Mouse (Mus musculus) testis, postnatal 10 days (tissue): ENCODE measurements around the gene C1qc.

ENCODE experiments used
- DNase-seq: peaks from one replicate; pipeline ENCODE4 v3.0.0; 2021; ENCODE audit warnings: low spot score

Gene C1qc

DNA sequence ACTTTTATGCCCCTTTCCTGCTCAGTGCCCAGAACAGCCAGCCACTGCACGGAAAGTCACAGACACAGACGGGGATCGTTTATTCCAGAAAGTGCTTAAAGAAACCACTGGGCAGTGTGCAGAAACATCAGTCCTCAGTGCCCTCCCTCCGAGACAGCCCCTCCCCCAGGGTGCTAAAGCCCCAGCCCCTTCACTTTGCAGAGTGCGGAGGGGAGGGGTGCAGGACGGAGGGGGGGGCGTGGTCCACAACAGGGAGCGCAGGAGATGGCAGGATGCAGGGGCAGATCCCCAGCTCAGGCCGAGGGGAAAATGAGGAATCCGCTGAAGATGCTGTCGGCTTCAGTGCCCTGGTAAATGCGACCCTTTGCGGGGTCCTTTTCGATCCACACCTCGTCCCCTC is 3.0 kb upstream of the C1qc start:
- DNase-seq, result no peak

DNA sequence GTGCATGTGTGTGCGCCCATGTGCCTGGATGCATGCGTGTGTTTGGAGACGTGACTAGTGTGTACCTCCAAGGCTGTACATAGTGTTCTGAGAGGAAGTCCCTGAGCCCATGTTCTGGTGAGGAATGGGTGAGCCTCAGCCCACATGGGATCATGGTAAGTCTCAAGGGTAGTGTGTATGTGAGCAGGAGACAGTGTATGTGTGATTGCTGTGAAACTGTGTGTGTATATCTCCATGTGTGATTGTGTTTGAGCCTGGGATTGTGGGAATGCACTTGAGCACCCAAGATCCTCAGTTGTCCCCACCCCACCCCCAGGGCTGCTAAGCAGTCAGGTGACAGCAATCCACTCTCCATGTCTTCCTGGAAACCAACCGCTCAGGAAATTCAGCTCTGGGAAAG is 2.0 kb upstream of the C1qc start:
- DNase-seq, result no peak

- DNase-seq, result peak; percentile 72
These were observed 1.1 kb upstream of the C1qc start for GRCm38 (mm10) chr4:136893691-136894543.

- DNase-seq, result no peak
These were observed 494 bp downstream of the C1qc start for GRCm38 (mm10) chr4:136892371-136892770.

DNA sequence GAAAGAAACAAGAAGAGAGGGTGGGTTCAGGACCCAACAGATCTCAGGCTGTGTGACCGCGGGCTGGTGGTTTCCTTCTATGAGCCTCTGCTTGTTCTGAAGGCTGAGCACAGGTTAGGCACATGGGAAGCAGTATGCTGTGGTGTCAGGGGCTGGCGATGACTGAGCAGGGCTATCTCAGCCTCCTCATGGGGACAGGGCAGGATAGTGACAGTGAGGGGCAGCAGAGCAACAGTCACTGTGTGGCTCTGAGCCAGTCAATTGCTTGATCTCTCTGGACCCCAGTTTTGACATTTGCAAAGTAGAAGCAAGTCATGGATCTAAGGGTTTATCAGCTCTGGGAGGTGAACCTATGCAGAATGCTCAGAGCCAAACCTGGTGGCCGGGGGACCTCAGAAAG is 1.8 kb downstream of the C1qc start:
- DNase-seq, result no peak

DNA sequence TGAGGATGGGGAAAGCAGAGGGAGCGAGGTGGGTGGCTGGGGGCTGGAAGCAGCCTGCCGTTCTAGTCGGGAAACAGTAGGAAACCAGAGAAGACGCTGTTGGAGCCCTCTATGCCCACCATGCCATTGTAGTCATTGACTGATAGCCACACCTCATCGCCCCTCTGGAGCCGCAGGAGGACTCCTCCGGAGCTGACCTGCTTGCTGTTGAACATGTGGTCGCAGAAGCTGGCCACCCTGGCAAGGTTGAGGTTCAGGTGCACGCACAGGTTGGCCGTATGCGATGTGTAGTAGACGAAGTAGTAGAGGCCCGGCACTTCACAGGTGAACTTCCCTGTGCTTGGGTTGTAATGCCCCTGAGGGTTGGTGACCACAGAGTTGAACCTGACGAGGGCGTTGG is 2.9 kb downstream of the C1qc start:
- no peak for DNase-seq

- DNase-seq, result no peak
These were observed 5.2 kb downstream of the C1qc start for GRCm38 (mm10) chr4:136887714-136888113.

- DNase-seq, result no peak
These were observed 6.8 kb downstream of the C1qc start, which contains the start of gene C1qb for GRCm38 (mm10) chr4:136886101-136886500. TSS of gene C1qb (minus strand) at chr4:136886187.

- no peak for DNase-seq
These were observed 14.3 kb downstream of the C1qc start for GRCm38 (mm10) chr4:136878601-136879000.

DNA sequence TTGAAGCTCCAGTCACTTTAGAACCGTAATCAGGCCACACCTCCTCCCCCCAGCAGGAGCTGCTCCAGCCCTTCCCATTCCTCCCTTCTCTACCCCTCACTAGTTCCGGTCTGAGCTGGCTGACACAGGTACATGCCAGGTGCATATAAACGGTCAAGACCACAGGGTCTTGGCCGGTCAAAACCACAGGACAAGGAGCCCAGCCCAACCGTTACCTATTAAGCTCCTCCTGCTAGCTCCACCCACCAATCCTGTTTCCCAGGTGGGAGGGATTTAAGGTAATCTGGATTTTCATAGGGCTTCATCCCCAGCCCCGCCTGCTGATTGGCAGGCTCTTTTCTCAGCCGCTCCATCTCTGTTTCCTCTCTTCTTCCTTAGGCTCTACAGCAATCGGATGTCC is 14.7 kb downstream of the C1qc start:
- DNase-seq, result no peak

GRCm38 (mm10) chr4:136876971-136877370 is 15.9 kb downstream of the C1qc start:
- DNase-seq, result peak; percentile 78

DNA sequence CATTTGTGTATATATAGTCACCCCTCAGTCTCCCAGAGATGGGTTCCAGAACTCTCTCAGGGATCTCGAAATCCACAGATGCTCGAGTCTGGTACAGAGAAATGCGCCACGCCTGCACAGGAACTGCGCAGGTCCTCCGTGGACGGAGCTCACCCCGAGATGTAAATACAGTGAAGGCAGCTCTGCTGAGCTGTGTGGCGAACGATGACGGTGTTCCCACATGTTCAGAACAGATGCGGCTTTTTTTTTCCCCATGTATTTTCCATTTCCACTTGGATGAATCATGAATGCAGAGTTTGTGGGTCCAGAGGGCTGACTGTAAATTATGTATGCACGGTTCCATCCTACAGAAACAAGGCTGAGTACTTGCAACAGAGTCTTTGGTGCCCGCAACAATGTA is 17.9 kb downstream of the C1qc start:
- no peak for DNase-seq

DNA sequence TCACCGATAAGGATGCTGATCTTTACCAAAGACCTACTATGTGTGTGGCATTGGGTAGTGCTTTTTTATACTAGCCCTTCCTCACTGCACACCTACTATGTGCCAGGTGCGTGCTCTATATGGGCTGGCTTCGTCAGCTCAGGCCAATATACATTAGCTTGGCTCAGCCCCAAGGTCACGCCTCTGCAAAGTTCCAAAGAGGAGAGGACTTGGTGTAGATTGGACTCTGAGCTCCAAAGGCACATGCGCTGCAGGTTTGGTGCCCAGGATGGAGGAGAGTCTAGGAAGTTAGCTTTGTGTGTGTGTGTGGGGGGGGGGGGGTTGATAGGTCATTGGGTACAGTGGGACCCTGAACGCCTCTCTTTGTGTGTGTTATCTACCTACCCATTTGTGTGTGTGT is 24.5 kb downstream of the C1qc start:
- no peak for DNase-seq

- DNase-seq, result no peak
These were observed 25.0 kb downstream of the C1qc start for GRCm38 (mm10) chr4:136867690-136868345.

DNA sequence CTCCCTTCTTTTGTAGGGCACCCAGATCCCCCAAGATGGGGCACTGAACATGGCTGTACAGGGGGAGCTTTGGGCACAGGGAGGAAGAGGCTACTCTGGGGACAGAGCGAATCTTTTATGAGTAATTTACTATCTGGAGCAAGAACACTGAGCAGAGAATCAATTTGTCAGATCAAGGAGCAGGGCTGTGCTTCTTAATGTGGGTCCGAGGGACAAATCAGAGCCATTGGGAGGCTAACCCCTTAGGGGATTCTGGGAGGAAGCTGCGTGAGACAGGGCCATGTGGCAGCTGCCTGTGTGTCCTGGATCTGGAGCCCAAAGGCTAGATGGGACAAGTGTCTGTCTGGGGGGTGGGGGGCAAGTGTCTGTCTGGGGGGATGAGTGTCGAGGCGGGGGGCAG is 27.3 kb downstream of the C1qc start:
- DNase-seq, result no peak

DNA sequence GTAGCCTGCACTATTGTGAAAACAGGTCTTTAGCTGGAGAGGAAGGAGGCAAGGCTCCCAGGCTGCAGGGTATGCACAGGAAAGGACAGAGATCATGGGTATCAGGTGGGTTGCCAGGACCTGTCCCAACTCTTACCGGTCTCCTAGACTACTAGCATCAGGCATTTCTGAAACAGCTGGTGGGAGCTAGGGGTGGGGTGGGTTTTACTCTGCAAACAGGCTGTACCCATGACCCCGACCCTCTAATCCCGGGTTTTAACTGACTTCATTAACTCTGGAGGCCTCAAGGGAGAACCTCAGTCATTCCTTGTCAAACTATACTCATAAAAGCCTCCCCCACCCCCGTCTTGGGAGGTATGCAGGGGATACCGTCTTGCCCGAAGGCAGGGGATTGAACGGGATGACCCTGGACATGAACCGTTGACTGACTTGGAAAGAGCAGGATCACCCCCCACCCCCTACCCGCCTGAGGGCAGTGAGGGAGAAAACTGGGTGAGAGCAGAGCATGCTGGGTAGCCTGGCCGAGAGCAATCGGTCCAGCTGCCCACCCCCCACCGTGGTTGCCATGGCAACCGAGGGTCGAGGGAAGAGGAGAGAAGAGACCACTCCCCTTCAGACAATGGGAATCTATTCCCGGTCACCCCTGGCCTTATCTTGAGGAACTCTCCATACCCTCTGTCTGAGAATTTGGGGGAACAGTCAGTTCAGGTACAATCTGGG is 28.0 kb downstream of the C1qc start:
- DNase-seq, result no peak

GRCm38 (mm10) chr4:136863517-136863916 is 29.3 kb downstream of the C1qc start:
- DNase-seq, result no peak

- no peak for DNase-seq
These were observed 30.5 kb downstream of the C1qc start for GRCm38 (mm10) chr4:136862411-136862810.

DNA sequence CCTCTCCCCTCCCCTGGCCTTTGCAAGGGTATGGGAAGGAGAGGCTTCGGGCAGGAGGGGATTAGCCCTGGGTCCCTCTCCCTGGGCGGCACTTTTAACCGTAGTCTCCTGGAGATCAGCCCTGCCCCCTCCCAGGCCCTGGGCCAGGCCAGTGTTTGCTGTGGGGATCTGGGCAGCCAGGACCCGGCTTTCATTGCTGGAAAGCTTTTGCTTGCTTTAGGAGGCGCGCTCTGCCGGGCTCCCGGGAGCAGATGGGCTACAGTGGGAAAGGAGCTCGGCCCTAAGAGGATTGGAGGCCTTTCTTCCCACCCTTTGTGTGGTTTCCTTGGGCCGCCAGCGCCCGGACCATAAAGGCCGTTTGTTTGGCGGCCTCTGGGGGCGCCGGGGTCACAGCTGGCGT is 31.1 kb downstream of the C1qc start:
- DNase-seq, result no peak

DNA sequence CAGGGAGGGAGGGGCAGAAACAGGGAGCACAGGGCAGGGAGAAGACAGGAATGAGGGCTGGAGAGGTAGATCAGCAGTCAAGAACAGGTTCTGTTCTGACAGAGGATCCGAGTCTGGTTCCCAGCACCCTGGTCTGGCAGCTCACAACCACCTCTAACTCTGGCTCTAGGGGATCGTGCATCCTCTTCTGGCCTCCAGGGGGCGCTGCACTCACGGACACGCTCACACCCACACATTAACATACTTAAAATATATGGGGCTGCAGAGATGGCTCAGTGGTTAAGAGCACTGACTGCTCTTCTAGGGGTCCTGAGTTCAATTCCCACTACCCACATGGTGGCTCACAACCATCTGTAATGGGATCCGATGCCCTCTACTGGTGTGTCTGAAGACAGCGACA is 32.8 kb downstream of the C1qc start:
- DNase-seq, result no peak

- DNase-seq, result peak; percentile 61
These were observed 37.8 kb downstream of the C1qc start for GRCm38 (mm10) chr4:136855081-136855480.

- no peak for DNase-seq
These were observed 39.9 kb downstream of the C1qc start for GRCm38 (mm10) chr4:136852989-136853388.

- DNase-seq, result no peak
These were observed 40.7 kb downstream of the C1qc start for GRCm38 (mm10) chr4:136852119-136852518.
